Mouse (Mus musculus) intestine, postnatal 0 days (tissue): Measurements from ENCODE around the gene Cog4. TPM values are rescaled to one million over a fixed set of nuclear protein-coding genes. Genes with fewer than 3 reads are reported as not detected.
A peak's percentile ranks its signal among the peaks of the same experiment; 100 is the strongest.
"Not testable (repeated sequence)": the region's sequence is repeated elsewhere in the genome, so short reads cannot be mapped to it uniquely, and the experiment has no call there.

Experiments used
- ATAC-seq: fragments of 200-750 bp; cut with Nextera tagmentation; 2 replicates; pipeline ENCODE4 v1.8.0; 2017; ENCODE audit warnings: mild to moderate bottlenecking, moderate TSS enrichment, moderate library complexity
- H3K27ac ChIP-seq: fragments of 300-500 bp; sonication (generic); 2 replicates; pipeline ENCODE4 v1.5.1; 2014; ENCODE audit warnings: mild to moderate bottlenecking, low read depth, low read length, moderate library complexity
- H3K27me3 ChIP-seq: fragments of 300-500 bp; sonication (generic); replicated peaks from 2 replicates; pipeline ENCODE4 v1.6.1; 2014; ENCODE audit warnings: low read length, mixed read lengths; ENCODE audit not compliant: control insufficient read depth, insufficient read depth
- H3K36me3 ChIP-seq: fragments of 300-500 bp; sonication (generic); 2 replicates; pipeline ENCODE4 v1.6.1; 2014; ENCODE audit warnings: mild to moderate bottlenecking, moderate library complexity; ENCODE audit not compliant: control insufficient read depth, insufficient read depth
- H3K4me1 ChIP-seq: fragments of 300-500 bp; sonication (generic); replicated peaks from 2 replicates; pipeline ENCODE4 v1.6.1; 2014; ENCODE audit warnings: antibody characterized with exemption, low read length, mixed read lengths; ENCODE audit not compliant: control insufficient read depth, insufficient read depth
- H3K4me2 ChIP-seq: fragments of 300-500 bp; sonication (generic); replicated peaks from 2 replicates; pipeline ENCODE4 v1.6.1; 2014; ENCODE audit warnings: low read depth, mild to moderate bottlenecking, moderate library complexity
- H3K4me3 ChIP-seq: fragments of 300-500 bp; sonication (generic); 2 replicates; pipeline ENCODE4 v1.5.1; 2014; ENCODE audit warnings: low read depth, low read length
- H3K9ac ChIP-seq: fragments of 300-500 bp; sonication (generic); 2 replicates; pipeline ENCODE4 v1.6.1; 2014; ENCODE audit warnings: mild to moderate bottlenecking, low read depth, low read length
- H3K9me3 ChIP-seq: fragments of 300-500 bp; sonication (generic); 2 replicates; pipeline ENCODE4 v1.6.1; 2016; ENCODE audit warnings: mixed run types; ENCODE audit not compliant: control insufficient read depth
- CTCF ChIP-seq: sonication (generic); IDR thresholded peaks from 2 replicates; pipeline ENCODE4 v1.5.1; 2016; ENCODE audit warnings: low read depth, mild to moderate bottlenecking, control low read depth, antibody characterized with exemption, moderate library complexity
- WGBS: fragments of 180-500 bp; shearing (Covaris S2); extraction: QIAGEN DNeasy Blood & Tissue Kit; methylation state at CpG from one replicate; pipeline ENCODE4 v1.1.7; 2014; 5-methylcytosine and 5-hydroxymethylcytosine counted together
- polyA plus RNA-seq: library from polyadenylated mRNA; unstranded; fragments of >200 nt; fragmentation: Nextera tagmentation; extraction: Ambion mirVana; gene quantifications from 2 replicates; pipeline ENCODE4 v1.2.1, GENCODE M21; 2015

Gene Cog4
- polyA plus RNA-seq, 1 experiment from 2014 or later, result 40.2 TPM

DNA sequence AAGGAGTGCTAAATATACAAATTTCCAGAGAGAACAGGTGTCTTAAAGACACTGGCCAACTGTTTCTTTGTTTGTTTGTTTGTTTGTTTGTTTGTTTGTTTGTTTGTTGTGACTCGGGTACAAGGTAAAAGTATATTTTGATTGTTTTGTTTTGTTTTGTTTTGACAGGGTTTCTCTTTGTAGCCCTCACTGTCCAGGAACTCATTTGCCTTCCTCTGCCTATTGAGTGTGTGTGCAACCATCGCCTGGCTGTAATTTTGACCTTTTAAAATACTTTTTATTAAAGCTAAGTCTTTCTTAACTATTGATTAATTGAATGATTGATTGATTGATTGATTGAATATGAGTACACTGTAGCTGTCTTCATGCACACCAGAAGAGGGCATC, 56.2 kb downstream of the Cog4 start:
- peaks cover 12% of the 10 kb centered on the region; the same call in 1 of the 2 replicates for H3K36me3 ChIP-seq
- H3K9ac ChIP-seq, result peak overlapping the region; percentile 55
- H3K27ac ChIP-seq, result no peak overlapping the region
- 0 out of 2 replicates have a peak, but pooled peaks cover 3% of the 10 kb centered on the region for H3K4me1 ChIP-seq
- H3K4me3 ChIP-seq, result peak overlapping the region; percentile 76
- ATAC-seq, result no peak
- no peak for TF ChIP-seq CTCF
- H3K27me3 ChIP-seq, result no peaks in the 10 kb centered on the region
- H3K4me2 ChIP-seq, result peak overlapping the region; percentile 82
- no peaks in the 10 kb centered on the region for H3K9me3 ChIP-seq
- WGBS, result 63% methylated on average over 2 of the region's 2 CpGs

DNA sequence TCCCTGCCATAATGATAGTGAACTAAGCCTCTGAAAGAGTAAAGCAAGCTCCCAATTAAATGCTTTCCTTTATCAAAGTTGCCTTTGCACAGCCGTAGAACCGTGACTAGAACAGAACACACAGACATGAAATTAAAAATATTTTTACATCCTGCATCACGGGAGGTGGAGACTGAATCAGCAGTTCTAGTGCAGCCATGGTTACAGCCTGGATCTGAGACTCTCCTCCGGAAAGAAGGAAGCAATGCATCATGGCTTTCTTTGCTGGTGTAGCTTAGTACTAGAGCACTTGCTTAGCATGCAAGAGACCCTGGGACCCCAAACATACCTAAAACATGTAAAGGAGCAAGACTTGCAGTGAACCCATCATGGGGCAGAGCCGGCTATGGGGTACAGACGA, 59.0 kb downstream of the Cog4 start:
- 83% methylated on average over 6 of the region's 6 CpGs for WGBS
- no peak for ATAC-seq

DNA sequence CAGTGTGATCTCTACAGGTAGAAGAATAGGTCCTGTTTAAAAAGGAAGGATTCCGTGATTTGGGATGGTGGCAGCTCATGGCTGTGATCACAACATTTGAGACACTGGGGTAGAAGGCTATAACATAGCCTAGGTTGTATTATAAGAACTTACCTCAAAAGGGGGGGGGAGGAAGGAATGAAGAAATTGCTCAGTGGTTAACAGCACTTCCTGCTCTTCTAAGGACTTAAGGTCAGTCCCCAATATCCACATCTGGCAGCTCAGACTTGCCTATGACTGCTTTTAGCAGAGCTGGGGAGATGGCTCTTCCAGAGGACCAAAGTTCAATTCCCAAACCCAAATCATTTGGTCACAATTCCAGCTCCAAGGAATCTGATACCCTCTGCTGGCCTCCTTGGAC, 60.3 kb downstream of the Cog4 start:
- no peak for ATAC-seq
- Histone ChIP-seq H3K4me3 (no peak overlapping the region), H3K36me3 (no peaks in the 10 kb centered on the region), H3K27ac (no peak overlapping the region), H3K9ac (no peak overlapping the region), H3K9me3 (no peaks in the 10 kb centered on the region), H3K27me3 (no peaks in the 10 kb centered on the region), H3K4me1 (no peaks in the 10 kb centered on the region), H3K4me2 (no peak overlapping the region)
- 82% methylated on average over 1 of the region's 1 CpGs for WGBS
- no peak for TF ChIP-seq CTCF

More for the DNA sequence above, 59.0 kb downstream of the Cog4 start:
- Histone ChIP-seq H3K27ac (no peak overlapping the region), H3K27me3 (no peaks in the 10 kb centered on the region), H3K4me1 (0 out of 2 replicates have a peak, but pooled peaks cover 3% of the 10 kb centered on the region), H3K4me3 (no peak overlapping the region), H3K9me3 (no peaks in the 10 kb centered on the region), H3K9ac (no peak overlapping the region), H3K36me3 (no peaks in the 10 kb centered on the region), H3K4me2 (no peak overlapping the region)
- no peak for TF ChIP-seq CTCF

DNA sequence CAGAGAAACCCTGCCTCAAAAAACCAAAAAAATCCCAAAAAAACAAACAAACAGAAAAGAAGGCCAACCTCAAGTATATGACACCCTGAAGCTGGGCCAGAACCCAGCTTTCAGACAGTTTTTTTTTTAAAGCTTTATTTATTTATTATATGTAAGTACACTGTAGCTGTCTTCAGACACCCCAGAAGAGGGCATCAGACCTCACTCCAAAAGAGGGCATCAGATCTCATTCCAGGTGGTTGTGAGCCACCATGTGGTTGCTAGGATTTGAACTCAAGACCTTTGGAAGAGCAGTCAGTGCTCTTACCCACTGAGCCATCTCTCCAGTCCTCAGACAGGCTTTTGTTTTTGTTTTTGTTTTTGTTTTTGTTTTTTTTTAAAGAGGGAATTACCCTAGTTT, 63.5 kb downstream of the Cog4 start:
- H3K4me3 ChIP-seq, H3K4me2 ChIP-seq, H3K27ac ChIP-seq, H3K4me1 ChIP-seq, H3K36me3 ChIP-seq, H3K9me3 ChIP-seq, H3K9ac ChIP-seq, H3K27me3 ChIP-seq, ATAC-seq: not testable (repeated sequence)

DNA sequence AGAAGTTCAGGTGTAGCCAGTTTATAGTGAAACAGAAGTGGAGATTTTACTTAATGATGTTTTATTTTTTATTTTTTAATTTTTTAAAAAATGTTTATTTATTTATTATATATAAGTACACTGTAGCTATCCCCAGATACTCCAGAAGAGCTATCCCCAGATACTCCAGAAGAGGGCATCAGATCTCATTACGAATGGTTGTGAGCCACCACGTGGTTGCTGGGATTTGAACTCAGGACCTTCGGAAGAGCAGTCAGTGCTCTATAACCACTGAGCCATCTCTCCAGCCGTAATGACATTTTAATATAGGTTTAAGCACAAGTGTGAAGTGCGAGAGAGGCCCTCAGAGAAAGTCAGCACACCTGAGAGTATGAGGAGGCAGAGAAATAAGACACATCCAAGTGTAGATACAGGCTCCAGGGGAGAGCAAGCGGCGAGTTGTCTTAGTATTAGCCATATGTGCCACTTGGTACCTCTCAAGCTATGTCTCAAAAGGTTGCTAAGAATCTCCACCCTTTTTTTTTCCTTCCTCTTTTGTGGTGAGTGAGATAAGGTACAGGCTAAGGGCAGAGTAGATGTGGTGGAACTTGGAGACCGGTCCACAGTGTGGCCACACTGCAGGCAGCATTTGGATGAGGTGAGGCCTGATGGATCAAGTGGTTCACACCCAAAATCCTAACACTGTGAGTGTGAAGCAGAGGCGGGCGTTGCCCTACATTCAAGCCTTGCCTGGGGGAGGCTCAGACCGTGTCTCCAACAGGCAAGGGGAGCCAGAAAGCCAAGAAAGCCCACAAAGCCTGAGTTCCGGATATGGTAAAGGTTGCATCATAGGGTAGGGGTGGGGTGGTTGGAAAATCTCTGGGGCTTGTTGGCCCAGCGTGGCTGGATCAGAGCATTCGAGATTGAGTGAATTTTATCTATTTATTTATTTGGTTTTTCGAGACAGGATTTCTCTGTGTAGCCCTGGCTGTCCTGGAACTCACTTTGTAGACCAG, 65.5 kb downstream of the Cog4 start:
- Histone ChIP-seq H3K27ac (no peak overlapping the region), H3K9me3 (no peaks in the 10 kb centered on the region), H3K4me1 (no peaks in the 10 kb centered on the region), H3K4me2 (no peak overlapping the region), H3K36me3 (no peaks in the 10 kb centered on the region), H3K27me3 (no peaks in the 10 kb centered on the region), H3K4me3 (no peak overlapping the region), H3K9ac (no peak overlapping the region)
- no peak for ATAC-seq
- 83% methylated on average over 15 of the region's 15 CpGs for WGBS
- no peak for TF ChIP-seq CTCF

DNA sequence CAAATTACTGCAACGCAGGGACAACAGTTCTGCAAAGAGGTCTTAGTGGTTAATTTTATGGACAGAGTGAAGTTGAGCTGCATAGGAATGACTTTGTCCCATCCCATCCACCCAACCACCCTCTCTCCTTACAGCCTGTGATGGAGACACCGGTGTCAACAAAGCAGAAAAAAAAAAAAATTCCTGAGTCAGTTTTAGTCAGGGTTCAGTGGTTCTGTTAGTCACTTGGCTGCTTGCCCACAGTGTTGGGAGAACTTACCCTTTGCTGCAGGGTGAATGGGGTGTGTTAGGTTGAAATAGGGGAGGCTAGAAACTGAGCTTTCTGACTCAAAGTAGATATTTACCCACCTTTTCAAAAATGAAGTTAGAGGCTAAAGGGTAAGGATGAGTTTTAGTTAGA, 71.0 kb downstream of the Cog4 start:
- Histone ChIP-seq H3K27me3 (no peaks in the 10 kb centered on the region), H3K4me3 (no peak overlapping the region), H3K27ac (no peak overlapping the region), H3K9me3 (no peaks in the 10 kb centered on the region), H3K36me3 (no peaks in the 10 kb centered on the region), H3K4me1 (no peaks in the 10 kb centered on the region; the same call in 1 of the 2 replicates), H3K4me2 (no peak overlapping the region), H3K9ac (no peak overlapping the region)
- TF ChIP-seq CTCF, result no peak
- no peak for ATAC-seq
- WGBS, result 68% methylated on average over 2 of the region's 2 CpGs
